Mouse (Mus musculus): ENCODE results near the gene Fez1.

GRCm38 (mm10) chr9:36796781-36797555 is 24.7 kb upstream of the Fez1 start, which contains the start of gene Ei24:
- no peak for TF ChIP-seq CTCF (IDR thresholded peaks at IDR 0.05; ENCODE audit: low read depth)
- no peak for TF ChIP-seq EP300 (IDR thresholded peaks at IDR 0.05; ENCODE audit: low read depth)
